Mouse (Mus musculus): Measurements from ENCODE around the gene Rptn. TPM values are rescaled to one million over a fixed set of nuclear protein-coding genes. Genes with fewer than 3 reads are reported as not detected.

Rptn gene
- not detected for total RNA-seq (2023)

GRCm38 (mm10) chr3:93393366-93393765 is at the start of gene Rptn:
TSS of gene Rptn (plus strand) at chr3:93393699.

GRCm38 (mm10) chr3:93442030-93442429 is 48.5 kb downstream of the Rptn start, which contains the start of gene Tchh:
TSS of gene Tchh (plus strand) at chr3:93442330.

Other genes starting within 250 kb of the Rptn start
- gene Crnn, start 248.9 kb upstream of the Rptn start, total RNA-seq (2023) = not detected
- gene Flg2, start 196.4 kb upstream of the Rptn start, total RNA-seq (2023) = not detected
- gene Flg, start 120.2 kb upstream of the Rptn start, total RNA-seq (2023) = not detected
- gene Hrnr, start 74.0 kb upstream of the Rptn start, total RNA-seq (2023) = not detected
- gene Tchh, start 48.6 kb downstream of the Rptn start, total RNA-seq (2023) = not detected
- not detected for gene Tchhl1, start 75.1 kb downstream of the Rptn start, total RNA-seq (2023)
- 123 TPM for gene S100a11, start 126.8 kb downstream of the Rptn start, total RNA-seq (2023)
- 209 TPM for gene S100a10, start 161.4 kb downstream of the Rptn start, total RNA-seq (2023)

Data from CD4-positive naive resting alpha-beta T cell, adult 57 days (primary cell).